Mouse (Mus musculus) cerebellum, adult 2 months (tissue): ENCODE results near the gene Olfr222.

ENCODE experiments used
- CTCF ChIP-seq: fragments of 200-500 bp; IDR thresholded peaks from 2 replicates; pipeline ENCODE4 v1.5.1; 2011; ENCODE audit warnings: low read depth, mild to moderate bottlenecking, control low read depth, low read length, moderate library complexity, borderline replicate concordance; ENCODE audit not compliant: insufficient read depth
- POLR2A ChIP-seq: fragments of 200-500 bp; IDR thresholded peaks from 2 replicates; pipeline ENCODE4 v1.6.1; 2011; ENCODE audit warnings: low read length, control low read depth, borderline replicate concordance; ENCODE audit not compliant: insufficient read depth

GRCm38 (mm10) chr11:59526472-59527080 is 49.5 kb downstream of the Olfr222 start, which contains the start of gene Zkscan17:
- TF ChIP-seq CTCF (no peak; the same call in 1 of the 2 replicates), POLR2A (no peak)
